Mouse (Mus musculus): Measurements from ENCODE around the gene Abhd10.

Abhd10 gene

DNA sequence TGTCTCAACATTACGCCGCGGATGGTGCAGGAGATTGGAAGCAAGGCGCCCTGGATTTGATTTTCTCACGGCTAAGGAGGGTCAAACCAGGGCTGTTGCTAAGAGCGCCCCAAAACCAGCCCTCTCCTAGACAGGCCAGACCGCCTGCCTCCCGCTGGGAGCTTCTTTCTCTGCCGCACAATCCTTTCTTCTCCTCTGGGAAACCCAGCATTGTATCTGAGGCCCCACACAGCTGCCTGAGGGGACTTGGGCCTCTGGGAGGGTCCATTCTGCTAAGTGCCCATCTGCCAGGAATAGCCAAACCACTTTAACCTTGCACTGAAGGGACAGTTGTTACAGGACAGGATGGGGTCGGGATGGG, 18.0 kb downstream of the Abhd10 start:
- peak; percentile 69 for DNase-seq (ENCODE audit: low read depth, low spot score)

DNA sequence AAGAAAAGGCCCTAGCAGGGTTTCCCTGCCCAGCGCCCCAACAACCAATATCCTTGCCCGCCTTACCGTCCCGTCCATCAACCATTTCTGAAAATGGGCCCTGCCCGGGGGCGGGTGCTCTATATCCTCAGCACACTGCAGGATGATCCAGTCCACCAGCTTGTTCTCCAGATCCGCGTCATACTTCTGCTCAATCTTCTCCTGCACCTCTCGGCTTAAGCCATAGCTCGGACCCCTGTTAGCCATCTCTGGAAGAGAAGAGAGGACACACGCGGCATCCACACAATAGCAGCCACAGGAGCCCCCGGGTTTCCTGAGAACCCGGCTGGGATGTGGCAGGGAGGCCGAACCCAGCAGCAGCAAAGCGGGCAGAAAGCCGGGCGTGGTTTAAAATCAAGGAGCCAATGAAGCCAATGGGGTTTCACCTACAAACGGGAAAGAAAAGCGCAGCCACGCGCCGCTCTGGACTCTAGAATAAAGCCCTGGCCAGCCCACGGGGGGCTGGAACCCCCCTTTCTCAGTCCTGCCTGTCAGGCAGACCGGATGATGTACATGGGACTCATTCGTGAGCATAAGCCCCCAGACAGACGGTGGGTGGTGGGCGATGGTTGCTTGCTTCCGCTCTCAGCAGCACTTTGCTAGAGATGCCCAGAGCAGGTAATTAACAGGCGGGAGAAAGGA, 18.6 kb downstream of the Abhd10 start, which contains the start of gene Tagln3:
Gene Tagln3, minus strand, starts transcription at position 548 of the 681 bp plus-strand sequence.
- no peak for DNase-seq (ENCODE audit: low read depth, low spot score)

DNA sequence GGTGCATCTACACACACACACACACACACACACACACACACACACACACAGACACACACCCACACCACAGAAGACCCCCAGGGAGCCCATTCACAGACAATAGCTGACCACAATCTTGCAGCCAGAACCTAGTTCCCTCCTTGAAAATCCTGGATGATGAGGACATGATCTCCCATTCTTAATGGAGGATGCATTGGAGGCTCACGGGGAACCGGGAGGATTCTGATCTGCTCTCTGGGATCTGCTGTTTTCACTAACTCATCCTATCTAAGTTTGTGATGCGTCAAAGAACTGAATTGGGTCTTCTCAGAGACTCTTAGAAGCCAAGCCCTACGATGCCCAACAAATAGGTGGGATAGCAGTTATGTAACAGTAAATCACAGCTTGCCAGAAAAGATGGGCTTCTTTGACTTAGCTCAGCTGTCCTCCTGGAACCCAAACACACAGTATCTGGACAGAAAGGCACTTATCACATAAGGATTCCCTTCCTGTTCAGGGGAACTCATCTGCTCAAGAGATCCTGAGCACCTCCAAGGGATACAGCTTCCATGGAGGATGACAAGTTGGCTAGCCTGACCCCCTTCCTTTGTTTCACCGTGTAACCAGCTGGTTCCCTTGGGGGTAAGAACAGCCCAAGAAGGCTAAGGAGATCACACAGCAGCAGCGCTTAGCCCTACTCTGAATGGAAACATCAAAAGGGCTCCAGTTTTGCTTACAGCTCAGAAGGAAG, 19.4 kb downstream of the Abhd10 start:
- DNase-seq (ENCODE audit: low read depth, low spot score) = no peak

DNA sequence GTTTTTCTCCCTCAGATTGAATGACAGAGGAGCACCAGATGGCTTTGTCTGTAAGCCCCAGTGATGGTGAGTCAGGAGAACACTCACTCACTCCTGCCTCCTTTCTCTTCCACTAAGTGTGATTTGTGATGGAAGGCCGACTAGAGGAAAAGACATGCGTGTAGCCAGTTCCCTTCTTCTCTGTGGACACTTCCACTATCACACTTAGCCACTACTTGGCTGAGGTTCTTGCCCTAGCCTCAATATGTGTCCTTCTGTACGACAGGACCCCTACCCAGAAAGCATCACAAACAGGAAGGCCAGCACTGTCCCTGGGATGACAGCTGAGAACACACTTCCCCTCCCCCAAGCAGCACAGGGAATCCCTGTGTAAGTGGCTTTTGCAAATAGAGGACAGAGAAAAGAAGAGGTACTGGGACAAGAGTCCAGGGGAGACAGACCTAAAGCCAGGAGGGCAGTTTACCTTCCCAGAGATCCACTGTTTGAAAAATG, 20.2 kb downstream of the Abhd10 start:
- no peak for DNase-seq (ENCODE audit: low read depth, low spot score)

DNA sequence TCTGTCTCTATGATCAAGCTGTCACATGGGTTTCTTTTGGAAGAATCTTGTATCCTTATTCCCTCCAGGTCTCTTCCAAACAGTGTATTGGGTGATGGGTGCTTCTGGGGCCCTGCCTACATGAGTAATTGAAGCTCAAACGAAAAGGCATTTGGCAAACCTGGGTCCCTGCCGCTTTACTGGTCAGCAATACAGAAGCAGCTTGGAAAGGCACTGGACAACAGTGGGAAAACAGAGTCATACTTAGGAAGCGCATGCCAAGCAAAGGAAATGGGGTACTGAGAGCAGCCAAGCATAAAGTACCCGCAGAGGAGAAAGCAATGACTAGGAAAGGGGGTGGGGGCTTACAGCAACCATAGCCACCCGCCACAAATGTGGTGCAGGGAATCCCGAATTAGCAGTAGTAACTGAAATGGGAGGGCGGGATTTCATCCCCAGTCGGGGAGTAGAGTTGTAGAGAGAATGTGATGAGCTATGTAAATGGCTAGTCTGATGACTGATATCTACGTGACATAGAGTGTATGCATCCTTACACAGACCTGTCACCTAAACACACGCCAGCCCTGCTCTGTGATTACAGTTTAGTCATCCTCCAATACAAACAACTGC, 22.6 kb downstream of the Abhd10 start:
- DNase-seq (ENCODE audit: low read depth, low spot score) = no peak

DNA sequence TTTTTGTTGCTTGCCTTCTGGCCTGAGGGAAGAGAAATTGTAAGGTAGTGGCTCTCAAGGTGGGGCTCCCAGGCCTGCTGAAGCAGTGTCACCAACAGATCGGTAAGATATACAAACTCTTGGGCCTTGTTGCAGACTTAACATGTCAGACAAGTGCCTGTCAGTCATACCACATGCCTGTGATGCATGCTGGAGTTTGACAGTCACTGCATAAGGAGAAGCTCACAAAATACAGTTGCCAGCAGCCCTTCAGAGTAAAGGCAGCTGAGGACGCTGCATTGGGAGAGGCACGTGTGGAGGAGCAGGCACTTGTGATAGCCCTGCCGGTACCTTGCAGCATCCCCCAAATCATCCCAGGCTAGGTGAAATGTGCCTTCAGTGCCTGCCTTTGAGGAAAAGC, 24.5 kb downstream of the Abhd10 start:
- no peak for DNase-seq (ENCODE audit: low read depth, low spot score)

DNA sequence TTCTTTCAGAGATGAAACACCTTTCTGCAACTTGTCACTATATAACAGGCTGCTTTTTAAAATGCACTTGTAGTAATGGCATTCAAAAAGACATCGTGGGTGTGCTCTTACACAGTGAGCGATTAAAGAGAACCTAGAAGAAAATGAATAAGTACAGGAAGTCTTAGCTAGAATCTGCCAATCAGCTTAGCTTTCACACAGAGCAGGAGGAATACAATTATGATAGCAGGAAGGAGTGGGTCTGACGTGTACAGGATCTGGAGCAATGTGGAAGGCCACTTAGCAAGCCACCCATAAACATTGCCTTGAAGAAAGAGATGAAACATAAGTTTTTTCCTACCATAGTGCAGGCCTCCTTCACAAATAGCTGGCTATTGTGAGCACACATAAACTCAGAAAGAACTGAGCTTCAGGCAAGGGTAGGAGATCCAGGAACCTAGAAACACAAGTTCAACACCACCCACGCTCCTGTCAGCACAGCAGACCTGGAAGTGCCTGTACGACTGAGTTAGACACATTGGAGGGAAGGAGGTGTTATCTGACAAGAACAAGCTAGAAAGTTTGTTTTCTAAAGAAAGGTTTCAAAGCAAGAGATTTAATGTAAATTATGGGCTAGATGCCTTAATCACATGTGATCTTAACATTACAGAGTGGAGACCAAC, 28.1 kb downstream of the Abhd10 start:
- DNase-seq (ENCODE audit: low read depth, low spot score) = no peak

DNA sequence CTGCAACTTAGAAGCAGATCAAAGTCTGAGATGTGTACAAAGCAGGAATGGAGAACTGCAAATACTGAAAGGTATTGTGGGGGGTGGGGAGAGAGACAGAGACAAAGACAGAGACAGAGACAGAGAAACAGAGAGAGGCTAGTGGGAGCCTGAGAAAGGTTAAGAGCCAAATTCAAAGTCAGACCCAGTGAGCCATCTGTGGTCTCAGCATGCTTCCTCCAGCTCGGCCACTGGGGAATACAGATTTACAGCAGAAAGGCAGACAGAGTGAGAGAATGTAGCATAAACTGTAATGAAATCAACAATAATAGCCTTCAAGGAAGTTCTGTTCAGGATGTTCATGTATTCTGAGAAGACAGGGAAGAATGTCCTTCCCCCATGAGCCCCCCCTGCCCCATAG, 28.9 kb downstream of the Abhd10 start:
- no peak for DNase-seq (ENCODE audit: low read depth, low spot score)

DNA sequence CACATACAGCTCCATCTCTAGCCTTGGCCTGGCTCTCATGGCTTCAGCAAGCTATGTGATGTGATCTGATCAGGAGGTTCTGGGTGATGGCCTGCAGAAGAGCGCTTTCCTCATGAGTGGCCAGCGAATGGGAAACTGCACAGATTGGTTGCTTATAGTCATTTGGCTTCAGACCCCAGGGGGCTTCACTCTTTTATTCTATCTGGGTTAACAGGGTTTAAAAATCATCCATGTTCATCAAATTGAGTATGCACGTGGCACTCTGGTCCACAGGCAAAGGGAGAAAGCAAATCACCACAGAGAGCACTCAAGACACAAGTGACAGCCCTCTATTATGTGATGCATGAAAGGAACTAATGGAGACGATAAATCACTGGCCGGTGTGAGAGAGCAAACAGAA, 29.5 kb downstream of the Abhd10 start:
- no peak for DNase-seq (ENCODE audit: low read depth, low spot score)

DNA sequence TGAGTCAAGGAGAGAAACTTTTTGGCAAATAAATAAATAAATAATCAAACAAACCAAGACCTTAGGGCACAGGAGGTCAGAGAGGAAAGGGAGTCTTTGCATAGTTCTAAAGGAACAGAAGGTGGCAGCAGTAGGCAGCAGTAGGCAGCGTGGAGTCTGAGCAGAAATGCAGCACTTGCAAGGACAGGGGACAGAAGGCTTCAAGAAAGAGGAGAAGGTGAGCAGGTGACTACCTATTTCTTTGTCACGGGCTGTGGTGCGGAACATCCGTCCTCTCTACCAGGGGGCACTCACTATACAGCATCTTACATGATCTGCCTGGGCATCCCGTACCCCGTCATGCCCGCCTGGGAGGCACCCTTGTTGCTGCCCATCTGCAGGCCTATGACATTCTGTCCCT, 31.5 kb downstream of the Abhd10 start:
- peak; percentile 54 for DNase-seq (ENCODE audit: low read depth, low spot score)

DNA sequence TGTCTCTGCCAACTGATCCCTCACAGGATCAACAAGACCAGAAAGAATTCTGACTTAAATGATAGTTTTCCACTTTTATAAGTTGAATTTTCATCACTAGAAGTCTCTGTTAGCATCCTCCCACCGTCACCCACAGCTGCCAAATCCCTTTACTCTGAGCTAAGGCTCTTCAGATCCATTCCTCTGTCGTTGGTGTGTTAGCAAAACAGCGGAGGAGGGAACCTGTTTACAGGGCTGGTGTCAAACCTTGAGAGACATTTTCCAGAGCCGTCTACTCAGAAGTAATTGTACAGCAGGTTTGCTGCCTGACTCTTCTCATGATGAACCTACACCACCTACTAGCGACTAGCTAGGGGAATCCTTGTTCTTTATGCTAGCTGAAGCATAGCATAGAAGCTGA, 43.5 kb downstream of the Abhd10 start:
- DNase-seq (ENCODE audit: low read depth, low spot score) = no peak

DNA sequence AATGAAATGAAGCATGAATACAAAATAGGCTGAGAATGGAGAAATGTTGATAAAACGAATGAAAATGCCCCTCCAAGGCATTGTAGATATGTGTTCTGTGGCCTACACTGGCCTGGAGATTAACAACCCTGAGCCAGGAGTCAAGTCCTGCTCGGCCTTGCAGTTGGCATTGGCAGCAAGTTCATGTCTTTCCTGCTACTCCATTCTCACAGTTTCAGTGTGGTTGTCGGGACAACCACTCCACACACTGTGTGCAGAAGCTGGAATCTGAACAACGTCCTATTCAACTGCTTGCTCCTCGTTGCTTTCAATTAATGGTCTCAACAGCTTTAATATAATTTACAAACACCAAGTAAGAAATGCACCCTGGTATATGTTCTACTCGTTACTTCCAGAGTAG, 44.8 kb downstream of the Abhd10 start:
- DNase-seq (ENCODE audit: low read depth, low spot score) = no peak

DNA sequence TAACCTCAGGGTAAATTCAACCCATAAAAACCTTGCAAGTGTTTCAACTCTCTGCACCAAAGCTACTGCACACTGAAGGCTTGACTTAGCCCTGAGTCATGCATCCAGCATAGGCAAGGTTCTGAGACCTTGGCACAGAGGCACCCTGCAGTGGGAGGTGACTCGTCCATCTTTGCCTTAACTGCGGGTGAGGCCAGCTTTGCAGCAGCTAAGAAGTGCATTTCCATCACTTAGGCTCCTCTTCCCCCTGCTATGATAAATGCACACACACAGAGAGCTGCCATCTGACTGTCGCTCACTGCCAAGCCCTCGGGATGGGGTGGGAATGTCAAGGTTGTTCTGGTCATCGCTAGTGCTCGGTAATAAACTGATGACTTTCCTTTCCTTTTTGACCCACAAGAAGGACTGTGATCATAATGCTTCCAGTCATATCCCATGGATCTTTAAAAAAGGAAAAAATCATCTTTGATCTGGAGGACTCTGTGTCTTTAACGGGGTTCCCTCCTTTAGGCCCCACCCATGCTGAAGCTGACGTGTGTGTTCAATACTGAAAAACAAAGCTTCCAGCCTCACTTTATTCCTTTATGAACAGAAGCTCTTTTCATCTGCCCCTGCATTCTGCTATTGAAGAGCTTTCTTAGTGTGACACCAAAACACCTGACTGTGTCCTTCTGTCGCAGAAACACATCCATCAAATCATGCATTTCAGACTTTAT, 47.2 kb downstream of the Abhd10 start:
- no peak for DNase-seq (ENCODE audit: low read depth, low spot score)

DNA sequence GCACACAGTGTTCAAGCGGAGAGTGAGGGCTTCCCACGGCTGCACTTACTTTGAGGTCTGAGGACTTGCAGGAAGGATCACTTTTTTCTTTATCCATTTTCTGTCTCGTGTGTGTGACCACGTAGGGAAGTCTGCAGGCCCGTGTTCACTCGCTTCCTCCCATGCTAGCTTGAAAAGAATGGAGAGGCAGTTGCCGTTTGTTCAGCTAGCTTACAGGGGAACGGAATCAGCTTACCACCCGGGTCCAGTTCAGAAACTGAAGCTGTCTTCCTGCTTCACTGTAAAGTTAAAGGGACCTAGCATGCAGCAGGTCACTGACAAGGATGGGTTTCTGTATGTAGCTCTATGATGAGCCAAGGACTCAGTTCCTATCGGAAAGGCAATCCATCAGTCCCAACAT, 49.2 kb downstream of the Abhd10 start, which contains the start of gene Tmprss7:
Gene Tmprss7, minus strand, starts transcription at position 101 of the 400 bp plus-strand sequence.
- DNase-seq (ENCODE audit: low read depth, low spot score) = no peak

DNA sequence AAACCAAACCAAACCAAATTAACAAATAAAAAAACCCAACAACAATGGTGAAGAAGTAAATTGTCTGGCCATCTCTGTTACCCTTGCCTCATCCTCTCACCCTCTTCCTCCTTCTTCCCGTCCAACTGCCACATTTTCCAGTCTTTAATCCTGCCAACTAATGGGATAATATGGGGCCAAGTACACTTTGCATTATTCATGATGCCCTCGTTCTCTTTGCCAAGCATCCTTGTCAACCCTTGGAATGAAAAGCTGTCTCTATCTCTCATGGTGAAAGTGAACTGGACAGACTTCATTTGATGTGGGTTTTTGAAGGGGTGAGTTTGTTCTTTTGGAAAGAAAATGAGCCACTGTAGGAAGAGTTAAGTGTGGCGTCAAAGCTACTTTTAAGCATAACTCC, 49.9 kb downstream of the Abhd10 start:
- no peak for DNase-seq (ENCODE audit: low read depth, low spot score)

DNA sequence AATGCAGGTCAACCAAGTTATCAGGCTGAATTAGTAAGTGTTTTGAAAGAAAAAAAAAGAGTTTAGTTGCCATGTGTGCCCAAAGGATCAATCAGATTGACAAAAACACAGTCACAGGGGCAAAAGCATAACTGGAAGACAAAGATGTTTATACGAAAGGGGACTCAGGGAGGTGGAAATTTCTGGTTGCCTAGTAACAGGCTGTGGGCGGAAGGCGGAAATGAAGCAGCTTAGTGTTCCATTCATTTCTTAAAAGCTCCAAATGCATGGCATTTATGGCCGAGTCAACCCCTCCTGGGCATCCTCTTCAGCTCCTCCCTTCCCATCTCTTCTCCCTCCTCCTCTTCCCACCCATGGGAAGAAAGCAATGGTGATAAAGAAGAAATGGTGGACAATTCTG, 52.6 kb downstream of the Abhd10 start:
- peak; percentile 7 for DNase-seq (ENCODE audit: low read depth, low spot score)

DNA sequence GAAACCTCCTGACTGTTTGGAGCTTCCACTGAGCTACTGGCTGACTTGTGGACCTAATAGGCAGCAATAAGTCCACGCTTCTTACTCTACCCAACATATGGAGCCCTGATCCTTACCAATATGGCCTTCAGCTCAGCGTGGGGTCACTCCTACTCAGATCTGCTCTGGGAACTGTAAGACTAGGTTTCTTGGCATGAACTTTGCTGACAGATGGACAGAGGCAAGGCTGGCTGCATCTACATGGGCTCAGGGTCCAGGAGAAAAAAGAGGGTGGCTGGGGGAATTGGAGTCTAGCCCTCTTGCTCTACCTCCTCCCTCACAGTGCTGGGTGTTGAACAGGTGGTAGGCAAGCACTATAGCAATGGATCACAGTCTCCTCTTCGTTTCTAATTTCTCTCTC, 55.9 kb downstream of the Abhd10 start:
- DNase-seq (ENCODE audit: low read depth, low spot score) = no peak

DNA sequence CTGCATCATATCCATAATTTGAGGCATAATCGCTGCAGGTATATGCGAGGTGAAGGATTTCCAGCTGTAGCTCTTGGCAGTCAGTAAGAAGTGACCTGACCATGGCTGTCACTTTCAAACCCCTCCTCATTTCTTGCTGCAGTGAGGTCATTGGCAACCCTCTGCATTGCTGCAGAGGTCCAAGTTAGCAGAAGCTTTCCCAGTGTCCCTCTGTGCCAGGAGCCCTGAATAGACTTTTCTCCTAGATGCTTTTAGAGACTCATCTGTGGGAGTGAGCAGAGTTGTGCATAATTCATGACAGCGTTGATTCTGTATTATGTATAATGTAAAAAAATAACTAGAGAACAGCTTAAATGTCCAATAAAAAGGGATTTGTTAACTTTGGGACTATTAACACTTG, 57.5 kb downstream of the Abhd10 start:
- DNase-seq (ENCODE audit: low read depth, low spot score) = no peak

DNA sequence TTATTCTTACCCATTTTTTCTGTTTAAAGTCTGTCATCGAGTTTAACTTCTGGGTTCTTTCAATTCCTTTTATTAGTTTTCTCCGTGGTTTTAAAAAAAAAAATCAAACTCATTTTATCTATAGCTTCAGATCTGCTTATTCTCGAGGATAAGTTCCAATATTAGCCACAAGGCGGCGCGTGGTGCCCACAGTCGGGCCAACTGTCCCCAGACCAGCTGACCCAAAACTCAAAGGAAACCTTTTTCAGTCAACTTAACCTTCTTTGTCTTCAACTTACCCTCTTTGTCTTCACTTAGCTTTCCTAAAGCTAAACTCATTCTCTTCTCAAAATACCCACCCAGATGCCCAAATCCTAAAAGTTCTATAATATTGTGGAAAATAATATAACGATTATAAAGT, 57.9 kb downstream of the Abhd10 start:
- peak; percentile 21 for DNase-seq (ENCODE audit: low read depth, low spot score)
